Mouse (Mus musculus) large intestine, adult 2 months (tissue): Measurements from ENCODE around the gene Apoc3. TPM values are rescaled to one million over a fixed set of nuclear protein-coding genes. Genes with fewer than 3 reads are reported as not detected.

ENCODE experiments used
- DNase-seq: peaks from one replicate; pipeline ENCODE4 v3.0.0-alpha.2; 2012; ENCODE audit warnings: low read depth, low spot score
- WGBS: fragments of 180-500 bp; shearing (Covaris S2); methylation state at CpG from one replicate; pipeline ENCODE4 v1.1.7; 2018; 5-methylcytosine and 5-hydroxymethylcytosine counted together
- polyA plus RNA-seq: library from polyadenylated mRNA; depleted of rRNA; stranded (reverse); fragments of >200 nt; gene quantifications from 2 replicates; pipeline ENCODE4 v1.2.3, GENCODE M21; 2012

The Apoc3 gene
- polyA plus RNA-seq, 1 experiment: 157 TPM

DNA sequence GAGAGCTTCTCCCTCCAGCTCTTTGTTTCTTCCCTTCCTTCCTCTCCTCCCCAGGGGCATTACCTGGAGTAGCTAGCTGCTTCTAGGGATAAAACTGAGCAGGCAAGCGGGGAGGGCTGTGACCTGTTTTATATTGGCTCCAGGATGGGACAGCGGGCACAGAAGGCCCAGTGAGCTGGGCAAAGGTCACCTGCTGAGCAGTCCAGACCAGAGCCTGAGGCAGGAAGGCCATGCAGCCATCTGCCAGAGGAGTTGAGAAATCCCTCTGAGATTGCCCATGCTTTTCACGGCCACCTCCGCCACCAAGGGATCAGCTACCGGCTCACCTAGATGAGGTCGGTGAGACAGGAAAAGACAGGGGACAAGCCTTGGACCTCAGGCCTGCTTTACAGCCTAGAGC is 240 bp downstream of the Apoc3 start:
- no peak for DNase-seq
- WGBS: 65% methylated on average over 6 of the region's 6 CpGs

DNA sequence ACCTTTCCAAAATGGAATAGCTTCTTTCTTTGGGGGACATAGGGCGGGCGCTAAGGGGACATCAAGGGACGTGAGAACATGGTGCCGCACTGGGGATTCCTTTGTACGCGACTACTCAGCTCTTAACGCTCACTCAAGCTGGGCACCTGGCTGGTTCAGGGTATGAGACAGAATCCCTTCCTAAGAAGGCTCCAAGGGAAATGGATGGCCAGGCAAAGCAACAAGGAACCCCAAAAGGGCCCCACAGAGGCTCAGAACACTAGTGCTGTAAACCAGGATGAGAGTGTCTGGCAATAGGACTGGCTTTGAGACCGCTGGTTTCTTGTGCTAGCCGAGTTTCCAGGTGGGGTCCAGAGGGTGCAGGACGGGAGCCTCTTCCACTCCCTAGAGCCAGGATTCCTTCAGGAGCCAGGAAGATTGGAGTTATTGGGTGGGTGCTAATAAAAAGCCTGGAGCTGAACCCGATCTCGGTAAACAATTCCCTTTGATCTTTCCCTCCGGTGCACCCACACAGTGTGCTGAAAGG is 4.9 kb downstream of the Apoc3 start:
- no peak for DNase-seq
- WGBS: 16% methylated on average over 13 of the region's 13 CpGs

DNA sequence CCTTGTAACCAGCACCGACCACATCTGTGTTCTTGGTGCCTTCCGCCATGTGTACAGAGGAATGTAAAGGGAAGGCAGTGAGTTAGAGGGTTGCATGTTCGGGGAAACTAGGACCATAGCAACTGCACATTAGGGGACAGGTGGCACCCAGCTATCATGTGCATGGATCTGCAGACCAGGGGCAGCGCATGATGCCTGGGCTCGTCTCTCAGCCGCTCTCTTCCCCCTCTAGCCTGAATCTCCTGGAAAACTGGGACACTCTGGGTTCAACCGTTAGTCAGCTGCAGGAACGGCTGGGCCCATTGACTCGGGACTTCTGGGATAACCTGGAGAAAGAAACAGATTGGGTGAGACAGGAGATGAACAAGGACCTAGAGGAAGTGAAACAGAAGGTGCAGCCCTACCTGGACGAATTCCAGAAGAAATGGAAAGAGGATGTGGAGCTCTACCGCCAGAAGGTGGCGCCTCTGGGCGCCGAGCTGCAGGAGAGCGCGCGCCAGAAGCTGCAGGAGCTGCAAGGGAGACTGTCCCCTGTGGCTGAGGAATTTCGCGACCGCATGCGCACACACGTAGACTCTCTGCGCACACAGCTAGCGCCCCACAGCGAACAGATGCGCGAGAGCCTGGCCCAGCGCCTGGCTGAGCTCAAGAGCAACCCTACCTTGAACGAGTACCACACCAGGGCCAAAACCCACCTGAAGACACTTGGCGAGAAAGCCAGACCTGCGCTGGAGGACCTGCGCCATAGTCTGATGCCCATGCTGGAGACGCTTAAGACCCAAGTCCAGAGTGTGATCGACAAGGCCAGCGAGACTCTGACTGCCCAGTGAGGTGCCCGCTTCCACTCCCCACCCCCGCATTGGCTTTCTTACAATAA is 5.6 kb downstream of the Apoc3 start:
- WGBS: 17% methylated on average over 37 of the region's 37 CpGs
- peak; percentile 57 for DNase-seq

DNA sequence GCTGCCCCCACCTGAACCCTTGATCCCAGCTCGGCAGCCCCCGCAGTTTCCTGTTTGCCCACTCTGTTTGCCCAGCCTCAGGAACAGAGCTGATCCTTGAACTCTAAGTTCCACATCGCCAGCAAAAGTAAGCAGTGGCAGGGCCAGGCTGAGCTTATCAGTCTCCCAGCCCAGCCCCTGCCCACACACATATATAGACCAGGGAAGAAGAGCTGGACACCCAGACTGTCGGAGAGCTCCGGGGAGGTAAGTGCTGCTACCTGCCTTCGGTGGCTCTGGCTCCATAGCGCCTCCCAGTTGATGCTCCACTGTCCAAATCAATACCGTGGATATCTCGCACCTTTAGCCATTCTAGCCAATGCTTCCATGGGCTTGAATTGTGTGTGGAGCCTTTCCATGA is 6.9 kb downstream of the Apoc3 start, which contains the start of gene Apoa1:
Gene Apoa1 (plus strand): TSS at position 90 of the 400 bp plus-strand sequence.
- 37% methylated on average over 9 of the region's 9 CpGs for WGBS
- DNase-seq: no peak

DNA sequence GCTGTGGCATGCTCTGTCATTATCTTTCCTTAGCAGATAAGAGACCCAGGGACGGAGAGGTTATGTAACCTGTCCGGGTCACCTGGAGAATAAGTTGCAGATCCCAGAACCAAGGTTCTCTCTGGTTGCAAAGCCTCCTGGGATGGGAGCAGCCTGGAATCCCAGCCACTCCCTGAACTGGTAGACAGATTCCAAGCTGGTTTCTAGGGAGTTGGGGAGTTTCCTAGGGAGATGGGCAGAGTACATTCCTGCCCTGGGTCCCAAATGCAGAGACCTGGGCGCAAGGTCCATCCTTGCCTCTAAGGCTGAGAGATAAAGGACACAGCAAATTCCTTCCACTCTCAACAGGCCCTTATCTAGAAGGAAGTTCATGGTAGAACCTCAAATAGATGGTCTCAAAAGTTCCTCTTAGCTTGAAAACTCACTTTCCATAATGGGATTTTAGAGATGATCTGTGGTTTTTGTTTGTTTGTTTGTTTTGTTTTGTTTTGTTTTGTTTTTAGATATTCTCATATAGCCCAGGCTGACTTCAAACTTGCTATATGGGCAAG is 8.3 kb downstream of the Apoc3 start:
- WGBS: 49% methylated on average over 3 of the region's 3 CpGs
- no peak for DNase-seq

DNA sequence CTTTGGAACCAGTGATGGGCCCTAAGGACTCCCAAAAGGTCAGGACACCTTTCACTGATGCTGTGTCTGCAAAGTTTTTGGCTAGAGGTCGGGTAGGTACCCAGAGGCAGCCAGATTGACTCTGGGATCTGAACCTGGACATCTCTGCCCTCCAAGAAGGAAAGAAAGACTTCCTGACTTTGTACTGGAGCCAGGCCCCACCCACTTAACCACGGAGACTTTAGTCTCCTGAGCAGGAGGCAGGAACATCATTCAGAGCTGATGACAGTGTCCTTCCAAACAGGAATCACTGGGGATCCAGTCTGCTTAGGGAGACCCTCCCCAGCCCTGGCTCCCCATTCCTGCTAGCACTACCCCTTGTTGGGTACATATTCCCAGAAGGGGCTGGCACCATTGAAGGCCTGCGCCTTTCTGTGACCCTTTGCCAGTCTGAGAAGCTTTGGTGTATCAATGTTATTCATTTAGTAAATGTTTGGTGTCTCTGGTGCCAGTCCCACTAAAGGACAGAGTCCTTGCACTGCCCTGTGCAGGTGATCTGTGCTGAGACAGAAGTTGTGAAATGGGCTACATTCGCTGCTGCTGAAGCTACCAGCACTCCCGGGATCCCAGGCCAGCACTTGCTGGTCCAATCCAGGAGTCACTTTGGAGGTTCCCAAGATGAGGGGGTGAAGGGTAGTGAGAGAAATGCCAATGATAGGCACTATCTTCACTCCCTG is 10.3 kb downstream of the Apoc3 start:
- 60% methylated on average over 5 of the region's 5 CpGs for WGBS
- DNase-seq: no peak

DNA sequence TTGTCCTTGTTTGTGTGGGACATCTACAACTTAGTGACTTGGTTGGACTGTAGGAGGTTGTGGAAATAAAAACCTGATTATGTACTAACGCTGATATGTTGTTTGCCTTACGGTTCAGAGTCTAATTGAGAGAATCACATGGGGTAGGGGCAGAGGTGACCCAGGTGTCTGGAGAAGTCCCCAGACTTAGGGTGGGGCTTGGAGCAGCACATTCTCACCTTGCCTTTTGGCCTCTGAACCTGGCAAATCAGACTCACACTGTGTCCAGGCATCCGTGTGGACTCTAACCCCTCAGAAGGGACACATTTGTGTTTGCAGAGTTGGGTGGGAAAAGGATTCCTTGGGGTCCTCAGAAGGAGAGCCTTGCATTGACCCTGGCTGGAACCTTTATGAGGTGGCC is 11.3 kb downstream of the Apoc3 start:
- 47% methylated on average over 3 of the region's 3 CpGs for WGBS
- no peak for DNase-seq

DNA sequence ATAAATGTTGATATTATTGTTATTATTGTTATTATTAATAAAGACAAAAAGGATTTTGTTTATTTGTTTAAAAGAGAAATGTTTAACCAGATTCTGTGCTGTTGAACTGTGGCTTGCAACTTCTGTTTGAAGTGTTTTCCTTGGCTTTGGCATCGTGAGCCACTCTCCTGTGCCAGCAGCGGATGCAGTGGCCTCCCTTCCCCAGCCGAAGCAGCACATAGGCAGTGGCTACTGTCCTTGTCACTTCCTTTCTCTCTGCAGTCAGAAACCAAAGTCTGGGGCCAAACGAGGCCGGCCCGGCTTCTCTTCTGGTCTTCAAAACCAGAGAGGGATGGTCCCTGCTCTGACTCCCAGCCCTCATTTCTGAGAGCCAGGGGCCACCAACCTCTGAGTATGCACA is 12.3 kb downstream of the Apoc3 start:
- WGBS: 82% methylated on average over 6 of the region's 6 CpGs
- DNase-seq: no peak

DNA sequence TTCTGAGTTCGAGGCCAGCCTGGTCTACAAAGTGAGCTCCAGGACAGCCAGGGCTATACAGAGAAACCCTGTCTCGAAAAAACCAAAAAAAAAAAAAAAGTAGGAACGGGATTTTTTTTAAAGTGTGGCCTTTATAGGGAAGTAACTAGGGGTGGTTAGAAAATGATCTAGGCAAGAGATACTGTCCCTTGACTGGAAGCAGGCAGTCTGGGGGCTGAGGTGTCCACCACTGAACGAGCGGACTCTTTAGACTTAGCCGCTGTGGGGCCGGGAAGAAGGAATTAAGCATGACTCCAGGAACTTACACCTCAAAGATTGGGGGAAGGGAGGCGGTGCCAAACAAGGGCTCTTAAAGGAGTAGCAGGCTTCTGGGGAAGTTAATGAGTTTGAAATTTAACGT is 17.3 kb downstream of the Apoc3 start:
- 83% methylated on average over 9 of the region's 9 CpGs for WGBS
- DNase-seq: no peak

DNA sequence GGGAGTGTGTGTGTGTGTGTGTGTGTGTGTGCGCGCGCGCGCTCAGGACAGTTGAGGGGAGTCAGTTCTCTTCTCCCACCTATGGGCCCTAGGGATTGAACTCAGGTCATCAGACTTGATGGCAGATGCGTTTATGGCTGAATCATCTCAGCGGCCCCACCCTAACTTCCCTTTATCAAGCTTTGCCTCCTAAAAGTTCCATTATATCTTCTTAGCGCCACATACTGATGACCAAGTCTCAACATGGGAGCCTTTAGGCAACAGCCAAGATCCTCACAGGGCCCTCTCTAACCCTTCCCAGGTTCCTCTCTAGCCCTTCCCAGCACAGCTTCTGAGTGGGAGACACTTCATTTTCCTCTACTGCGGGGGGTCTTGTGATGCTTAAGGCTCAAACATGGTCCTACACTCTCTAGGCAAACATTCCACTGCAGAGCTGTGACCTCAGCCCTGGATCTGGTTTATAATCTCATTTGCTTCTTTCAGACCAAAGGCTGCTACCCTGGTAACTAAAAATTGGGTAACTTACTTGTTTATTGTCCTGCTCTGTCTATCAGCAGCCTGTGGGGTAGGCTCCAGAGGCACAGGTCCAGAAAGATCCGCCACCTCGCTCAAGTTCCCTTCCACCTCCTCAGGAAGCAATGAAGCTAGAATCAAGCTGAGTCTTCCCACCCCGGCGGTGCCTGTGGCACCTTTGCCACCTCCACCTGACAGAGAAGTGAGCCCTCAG is 18.5 kb downstream of the Apoc3 start:
- 88% methylated on average over 13 of the region's 13 CpGs for WGBS
- no peak for DNase-seq

DNA sequence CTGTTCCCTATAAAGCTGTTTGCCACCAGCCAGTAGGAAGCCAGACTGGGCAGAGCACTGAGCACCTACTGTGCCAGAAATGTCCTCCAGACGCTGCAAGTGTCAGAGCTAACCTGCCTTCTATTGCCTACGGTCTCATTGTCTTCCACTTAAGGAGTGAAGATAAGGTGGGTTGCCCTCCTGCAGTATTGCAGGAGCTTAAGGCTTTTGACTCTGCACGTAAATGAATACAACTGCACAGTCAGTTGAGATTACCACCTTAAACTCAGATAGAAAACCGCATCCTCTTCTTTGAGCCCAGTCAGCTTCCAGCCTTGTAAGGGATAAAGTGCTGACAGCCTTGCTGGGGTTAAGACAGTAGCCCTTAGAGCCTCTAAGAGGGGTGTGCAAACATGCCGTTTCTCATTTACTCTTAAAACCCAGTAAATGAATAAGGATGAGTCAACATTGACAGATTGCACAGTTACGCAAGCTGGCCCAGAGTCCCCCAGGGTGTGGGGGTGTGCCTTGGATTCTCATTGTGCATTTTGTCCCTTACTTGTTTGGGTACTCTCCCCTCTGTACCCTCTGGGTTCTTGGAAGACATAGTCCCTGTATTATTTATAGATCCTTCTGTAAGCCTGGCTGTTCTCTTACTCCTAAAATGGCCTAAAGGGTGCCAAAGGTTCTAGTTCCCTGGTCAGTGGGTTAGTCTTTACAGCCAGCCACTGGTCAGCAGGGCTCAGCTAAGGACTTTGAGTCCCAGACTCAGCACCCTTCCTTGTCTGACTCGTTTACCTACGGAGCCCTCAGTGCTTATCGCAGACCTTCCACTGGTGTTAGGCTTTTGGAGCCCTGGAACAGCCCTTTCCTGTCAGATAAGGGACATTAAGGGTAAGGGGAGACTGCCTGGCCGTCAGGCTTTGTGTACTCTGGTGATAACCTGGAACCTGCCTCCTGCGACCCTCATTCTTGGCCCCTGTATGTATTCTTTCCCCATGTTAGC is 19.8 kb downstream of the Apoc3 start:
- 68% methylated on average over 11 of the region's 11 CpGs for WGBS
- no peak for DNase-seq

DNA sequence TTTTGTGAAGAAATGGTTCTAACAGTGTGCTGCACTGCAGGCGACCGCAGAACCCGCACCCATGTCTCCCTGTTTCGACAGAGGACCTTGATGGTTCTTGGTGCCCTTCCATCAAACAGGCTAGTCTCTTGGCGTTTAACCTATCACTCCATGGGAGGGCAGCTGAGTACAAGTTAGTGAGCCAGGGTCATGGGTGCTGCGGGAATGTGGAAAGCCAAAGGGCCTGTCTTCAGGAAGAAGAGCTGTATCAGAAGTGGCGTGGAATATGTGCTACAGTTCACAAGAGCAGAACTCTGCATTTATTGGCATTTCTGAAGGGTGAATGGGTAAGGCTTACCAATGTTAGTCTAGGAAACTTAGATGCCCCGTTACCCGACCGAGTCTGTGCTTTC is 20.5 kb downstream of the Apoc3 start:
- DNase-seq: no peak
- WGBS: 89% methylated on average over 10 of the region's 10 CpGs

DNA sequence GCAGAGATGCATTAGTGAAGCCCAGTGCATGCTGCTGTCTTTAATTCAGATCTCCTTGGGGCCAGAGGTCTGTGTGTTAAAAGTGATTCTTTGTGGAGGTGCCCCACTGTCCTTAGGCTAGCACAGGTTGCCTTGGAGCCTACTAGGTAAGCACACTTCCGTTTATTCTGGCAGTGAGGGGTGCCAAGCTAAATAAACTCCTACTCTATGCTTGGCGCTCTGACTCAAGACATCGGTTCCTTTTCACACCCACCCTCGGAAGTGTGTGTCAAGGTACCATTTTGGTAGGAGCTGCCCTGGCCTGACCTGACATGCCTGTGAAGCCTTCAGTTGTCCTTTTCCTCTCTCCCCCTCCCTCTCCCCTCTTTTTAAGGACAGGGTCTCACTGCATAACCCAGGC is 21.2 kb downstream of the Apoc3 start:
- WGBS: 47% methylated on average over 4 of the region's 4 CpGs
- no peak for DNase-seq

DNA sequence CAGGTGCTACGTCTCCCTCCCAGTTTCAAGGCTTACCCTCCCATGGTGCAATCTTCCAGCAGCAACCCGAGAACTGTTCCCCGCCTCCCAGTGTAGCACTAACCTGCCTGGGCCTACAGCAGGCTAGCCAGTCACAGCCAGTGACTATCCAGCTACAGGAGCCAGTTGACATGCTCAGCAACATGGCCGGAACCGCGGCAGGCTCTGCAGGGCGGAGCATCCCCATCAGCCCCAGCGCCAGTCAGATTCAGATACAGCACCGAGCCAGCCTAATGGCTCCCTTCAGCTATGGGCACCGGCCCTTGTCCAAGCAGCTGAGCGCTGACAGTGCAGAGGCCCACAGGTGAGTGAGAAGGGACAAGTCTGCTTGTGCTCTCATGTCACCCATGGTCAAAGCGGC is 25.0 kb downstream of the Apoc3 start:
- WGBS: 92% methylated on average over 12 of the region's 12 CpGs
- DNase-seq: no peak

DNA sequence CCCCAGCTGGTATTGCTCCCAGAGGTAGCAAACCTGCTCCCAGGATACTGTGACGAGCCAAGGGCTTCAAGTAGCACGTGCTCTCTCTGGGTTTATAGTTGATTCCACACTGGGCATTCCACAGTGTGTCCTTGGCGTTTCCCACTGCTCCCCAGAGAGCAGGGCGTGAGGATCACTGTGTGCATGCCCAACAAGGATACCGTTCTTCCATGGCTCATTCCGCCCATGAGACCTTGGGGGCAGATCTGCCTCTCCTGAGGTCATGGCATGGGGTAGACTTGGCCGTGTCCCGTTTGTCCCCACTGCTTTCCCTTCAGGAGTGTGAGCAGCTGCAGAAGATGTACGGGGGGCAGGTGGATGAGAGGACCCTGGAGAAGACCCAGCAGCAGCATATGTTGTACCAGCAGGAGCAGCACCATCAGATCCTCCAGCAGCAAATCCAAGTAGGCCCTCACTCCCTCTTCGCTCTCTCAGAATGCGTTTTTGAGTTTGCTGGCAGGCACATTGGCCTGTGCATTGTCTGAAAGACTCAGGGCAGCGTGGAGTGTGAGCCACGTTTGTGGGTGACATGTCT is 26.9 kb downstream of the Apoc3 start:
- WGBS: 89% methylated on average over 13 of the region's 13 CpGs
- DNase-seq: no peak

DNA sequence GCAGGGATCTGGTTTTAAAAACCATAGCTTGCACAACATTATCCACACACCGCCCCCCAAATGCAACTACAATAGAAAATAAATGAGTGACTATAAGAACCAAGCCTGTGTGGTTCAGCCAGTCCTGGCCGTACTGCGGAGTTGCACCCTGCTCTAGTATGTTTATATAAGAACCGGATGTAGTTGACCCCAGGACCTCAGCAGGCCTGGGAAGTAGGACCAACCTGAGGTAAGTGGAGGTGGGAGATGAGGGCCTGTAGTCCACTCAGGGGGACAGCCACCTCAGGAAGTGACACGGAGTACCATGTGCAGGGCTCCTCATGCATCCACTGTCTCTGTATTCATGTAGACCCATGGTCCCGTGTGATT is 28.0 kb downstream of the Apoc3 start:
- 76% methylated on average over 6 of the region's 6 CpGs for WGBS
- DNase-seq: no peak

DNA sequence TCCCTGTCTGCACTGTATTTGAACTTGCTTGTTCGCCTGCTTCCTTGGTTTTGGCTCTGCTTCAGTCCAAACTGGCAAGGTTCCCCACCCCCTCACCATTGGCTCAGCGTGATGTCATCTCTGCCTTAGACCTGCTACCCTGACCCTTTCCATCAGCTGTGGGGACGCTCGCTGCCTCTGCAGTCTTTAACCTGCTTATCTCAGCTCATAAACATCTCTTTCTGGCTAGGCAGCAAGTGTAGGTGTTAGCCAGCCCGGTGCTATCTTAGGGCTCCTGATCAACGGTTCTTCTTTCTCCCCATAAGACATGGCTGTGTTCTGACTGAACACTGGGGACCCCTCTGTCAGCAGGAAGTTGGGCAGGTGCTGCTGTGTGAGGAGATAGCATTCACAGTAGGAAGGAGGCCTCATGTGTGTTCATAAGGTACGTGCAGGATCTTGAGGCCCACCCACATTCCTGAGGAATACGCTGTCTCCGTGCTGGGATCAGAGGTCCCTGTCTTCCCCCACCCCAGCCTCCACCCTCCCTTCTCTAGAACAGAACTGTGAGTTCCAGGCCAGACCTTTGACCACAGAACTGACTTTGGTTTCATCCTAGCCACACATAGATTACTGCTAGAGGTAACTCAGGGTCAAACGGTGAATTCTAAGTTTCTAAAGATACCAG is 28.5 kb downstream of the Apoc3 start:
- WGBS: 52% methylated on average over 10 of the region's 10 CpGs
- DNase-seq: no peak

DNA sequence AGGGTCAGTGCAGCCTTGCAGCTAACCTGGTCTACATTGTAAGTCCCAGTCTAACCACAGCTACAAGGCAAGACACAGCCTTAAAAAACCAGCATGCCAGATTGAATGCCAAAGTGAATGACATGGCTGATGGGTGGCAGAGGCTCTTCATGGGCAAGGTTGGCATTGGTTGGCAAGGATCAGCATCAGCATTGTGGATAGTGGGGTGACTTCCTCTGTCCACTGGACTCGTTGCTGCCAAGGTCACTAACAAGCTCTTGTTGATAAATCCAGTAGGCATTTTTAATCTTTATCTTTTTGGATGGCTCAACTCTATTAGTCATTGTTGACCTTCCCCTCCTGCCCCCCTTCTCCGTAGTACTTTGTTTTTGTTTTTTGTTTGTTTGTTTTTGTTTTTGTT is 35.8 kb downstream of the Apoc3 start:
- 75% methylated on average over 2 of the region's 2 CpGs for WGBS

More for the DNA sequence above, 35.8 kb downstream of the Apoc3 start:
- DNase-seq: no peak
